ENCODE assay signal across 12 mouse cellular contexts in the genomic region with DNA sequence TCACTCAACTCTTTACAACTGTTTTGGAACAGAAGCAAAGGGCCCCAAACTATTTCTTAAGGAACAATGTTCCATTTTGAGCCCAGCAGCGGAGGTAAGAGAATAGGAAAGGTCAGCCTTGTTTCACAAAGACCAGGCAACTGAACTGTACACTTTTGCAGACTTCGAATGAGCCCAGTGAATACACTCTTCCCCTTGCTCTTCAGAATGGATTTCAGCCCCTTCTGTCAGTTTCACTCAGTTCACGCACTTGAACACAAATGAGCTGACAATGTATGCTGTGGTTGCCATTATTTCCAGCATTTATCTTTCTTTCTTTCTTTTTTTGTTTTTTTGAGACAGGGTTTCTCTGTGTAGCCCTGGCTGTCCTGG. TPM values are rescaled to one million over a fixed set of nuclear protein-coding genes. Genes with fewer than 3 reads are reported as not detected.
DNase-seq lines count a peak whose midpoint lies in the region; ATAC-seq and TF ChIP-seq lines count a peak whose summit lies in the region.
"Had no signal": no experiment of that assay in that cellular context is flagged by ENCODE, and none has a peak within 500 bp of the region (broad histone marks: within the 10 kb centered on the region; RNA-seq: fewer than 3 reads in every experiment).

No protein-coding gene starts in this region.

- TF ChIP-seq CTCF in forebrain, postnatal 0 days (IDR thresholded peaks at IDR 0.05; ENCODE audit: low read depth) = no peak
- no peak for TF ChIP-seq CTCF in kidney, adult 2 months (conservative IDR thresholded peaks at IDR 0.05; ENCODE audit: insufficient read depth, insufficient read length, low read depth, low read length)

- peaks cover 4% of the 10 kb centered on the region; the same call in 1 of the 2 replicates for H3K4me1 ChIP-seq in forebrain, embryonic 12.5 days
- H3K4me1 ChIP-seq in forebrain, postnatal 0 days (ENCODE audit: insufficient read depth) = no peaks in the 10 kb centered on the region; the same call in 1 of the 2 replicates
- H3K4me1 ChIP-seq in kidney, adult 2 months (ENCODE audit: control insufficient read depth, insufficient read depth, low read length) = peaks cover 39% of the 10 kb centered on the region
- H3K4me1 ChIP-seq in kidney, embryonic 14.5 days (ENCODE audit: control insufficient read depth, insufficient read depth, low read length) = 0 out of 2 replicates have a peak, but pooled peaks cover 2% of the 10 kb centered on the region
- H3K4me1 ChIP-seq in forebrain, embryonic 13.5 days = no peaks in the 10 kb centered on the region
- no peaks in the 10 kb centered on the region for H3K4me1 ChIP-seq in midbrain, embryonic 14.5 days (ENCODE audit: control insufficient read depth, insufficient read depth, low read length)

- no peak overlapping the region for H3K4me2 ChIP-seq in forebrain, embryonic 12.5 days
- no peak overlapping the region for H3K4me2 ChIP-seq in forebrain, postnatal 0 days (ENCODE audit: low read depth)
- no peak overlapping the region for H3K4me2 ChIP-seq in kidney, embryonic 14.5 days (replicated peaks; ENCODE audit: low read depth, low read length)
- H3K4me2 ChIP-seq in forebrain, embryonic 13.5 days = 0 out of 2 replicates have a peak overlapping the region, but pooled peaks have one; percentile 11
- no peak overlapping the region for H3K4me2 ChIP-seq in midbrain, embryonic 14.5 days (ENCODE audit: low read length)
- H3K4me2 ChIP-seq: limb, embryonic 15.5 days had no signal

- 40% methylated on average over 3 of the region's 3 CpGs for WGBS in forebrain, embryonic 12.5 days
- WGBS in forebrain, postnatal 0 days = 28% methylated on average over 3 of the region's 3 CpGs
- WGBS in kidney, adult 2 months = 89% methylated on average over 3 of the region's 3 CpGs
- WGBS in kidney, embryonic 14.5 days = 90% methylated on average over 3 of the region's 3 CpGs
- 35% methylated on average over 3 of the region's 3 CpGs for WGBS in forebrain, embryonic 13.5 days
- WGBS in midbrain, embryonic 14.5 days = 28% methylated on average over 3 of the region's 3 CpGs

- H3K9me3 ChIP-seq in forebrain, embryonic 12.5 days = no peaks in the 10 kb centered on the region
- H3K9me3 ChIP-seq in forebrain, postnatal 0 days (ENCODE audit: low read length) = no peaks in the 10 kb centered on the region
- H3K9me3 ChIP-seq in kidney, embryonic 14.5 days (ENCODE audit: control insufficient read depth, low read length) = no peaks in the 10 kb centered on the region
- no peaks in the 10 kb centered on the region for H3K9me3 ChIP-seq in forebrain, embryonic 13.5 days (replicated peaks)
- no peaks in the 10 kb centered on the region for H3K9me3 ChIP-seq in midbrain, embryonic 14.5 days (ENCODE audit: control insufficient read depth, low read length)
- H3K9me3 ChIP-seq: limb, embryonic 15.5 days had no signal

- H3K4me3 ChIP-seq in forebrain, embryonic 12.5 days (replicated peaks) = no peak overlapping the region
- H3K4me3 ChIP-seq in forebrain, postnatal 0 days (ENCODE audit: low read depth, low read length) = no peak overlapping the region
- H3K4me3 ChIP-seq in kidney, adult 2 months (ENCODE audit: insufficient read depth, low read depth, low read length) = no peak overlapping the region
- H3K4me3 ChIP-seq in kidney, embryonic 14.5 days (ENCODE audit: low read length) = no peak overlapping the region
- H3K4me3 ChIP-seq in forebrain, embryonic 13.5 days = no peak overlapping the region
- no peak overlapping the region for H3K4me3 ChIP-seq in midbrain, embryonic 14.5 days (replicated peaks; ENCODE audit: low read depth, low read length)
- H3K4me3 ChIP-seq: erythroblast, embryonic 14.5 days; limb, embryonic 15.5 days had no signal

- no peak for TF ChIP-seq POLR2A in kidney, adult 2 months (IDR thresholded peaks at IDR 0.05; ENCODE audit: low read depth, low read length)

- ATAC-seq in forebrain, embryonic 12.5 days (ENCODE audit: low FRiP score) = peak; percentile 23; the same call in 1 of the 2 replicates
- no peak for ATAC-seq in forebrain, postnatal 0 days
- no peak for ATAC-seq in kidney, embryonic 14.5 days (ENCODE audit: low FRiP score, low TSS enrichment)
- ATAC-seq in forebrain, embryonic 13.5 days = no peak
- ATAC-seq in midbrain, embryonic 14.5 days (ENCODE audit: low FRiP score, low TSS enrichment) = no peak
- ATAC-seq in megakaryocyte progenitor cell, adult 5-6 weeks (replicated peaks; ENCODE audit: poor library complexity) = no peak

- no peak overlapping the region for H3K9ac ChIP-seq in forebrain, embryonic 12.5 days
- H3K9ac ChIP-seq in forebrain, postnatal 0 days = no peak overlapping the region
- H3K9ac ChIP-seq in kidney, embryonic 14.5 days (ENCODE audit: low read depth, low read length) = no peak overlapping the region
- no peak overlapping the region for H3K9ac ChIP-seq in forebrain, embryonic 13.5 days
- H3K9ac ChIP-seq in midbrain, embryonic 14.5 days (replicated peaks; ENCODE audit: low read length) = no peak overlapping the region
- H3K9ac ChIP-seq: limb, embryonic 15.5 days had no signal

- no peak overlapping the region for H3K27ac ChIP-seq in forebrain, embryonic 12.5 days
- H3K27ac ChIP-seq in forebrain, postnatal 0 days (ENCODE audit: low read depth, low read length) = no peak overlapping the region
- peak overlapping the region; percentile 47 for H3K27ac ChIP-seq in kidney, adult 2 months (ENCODE audit: insufficient read depth, low read depth, low read length)
- no peak overlapping the region for H3K27ac ChIP-seq in kidney, embryonic 14.5 days (ENCODE audit: low read depth, low read length)
- no peak overlapping the region for H3K27ac ChIP-seq in forebrain, embryonic 13.5 days
- H3K27ac ChIP-seq in midbrain, embryonic 14.5 days (replicated peaks; ENCODE audit: low read depth, low read length) = no peak overlapping the region
- H3K27ac ChIP-seq: limb, embryonic 15.5 days; stomach, postnatal 0 days had no signal

- H3K27me3 ChIP-seq in forebrain, embryonic 12.5 days = no peaks in the 10 kb centered on the region
- no peaks in the 10 kb centered on the region for H3K27me3 ChIP-seq in forebrain, postnatal 0 days (ENCODE audit: insufficient read depth, low read length)
- H3K27me3 ChIP-seq in kidney, adult 2 months (replicated peaks; ENCODE audit: control insufficient read depth, insufficient read depth, low read length) = no peaks in the 10 kb centered on the region
- H3K27me3 ChIP-seq in kidney, embryonic 14.5 days (ENCODE audit: control insufficient read depth, insufficient read depth, low read length) = no peaks in the 10 kb centered on the region
- no peaks in the 10 kb centered on the region for H3K27me3 ChIP-seq in forebrain, embryonic 13.5 days
- H3K27me3 ChIP-seq in midbrain, embryonic 14.5 days (ENCODE audit: control insufficient read depth, insufficient read depth, low read length) = no peaks in the 10 kb centered on the region
- H3K27me3 ChIP-seq: limb, embryonic 15.5 days; Patski had no signal

- DNase-seq in forebrain, postnatal 0 days = no peak
- no peak for DNase-seq in kidney, adult 2 months
- DNase-seq in midbrain, embryonic 14.5 days = peak; percentile 3
- DNase-seq in cerebellum, adult 9-10 months = no peak

- no peaks in the 10 kb centered on the region for H3K36me3 ChIP-seq in forebrain, embryonic 12.5 days (replicated peaks)
- no peaks in the 10 kb centered on the region for H3K36me3 ChIP-seq in forebrain, postnatal 0 days (ENCODE audit: insufficient read depth)
- no peaks in the 10 kb centered on the region for H3K36me3 ChIP-seq in kidney, adult 2 months (ENCODE audit: control insufficient read depth, insufficient read depth, low read length)
- no peaks in the 10 kb centered on the region for H3K36me3 ChIP-seq in kidney, embryonic 14.5 days (ENCODE audit: control insufficient read depth, insufficient read depth, low read length)
- H3K36me3 ChIP-seq in forebrain, embryonic 13.5 days (ENCODE audit: poor library complexity, severe bottlenecking) = no peaks in the 10 kb centered on the region
- H3K36me3 ChIP-seq in midbrain, embryonic 14.5 days (ENCODE audit: control insufficient read depth, insufficient read depth, low read length) = no peaks in the 10 kb centered on the region
- H3K36me3 ChIP-seq: limb, embryonic 15.5 days had no signal

RNA-seq across cellular contexts. Expression of gene Setmar, which starts 34.0 kb away (rescaled TPM):
- polyA plus RNA-seq in forebrain, embryonic 12.5 days (2016; fragmentation: Nextera tagmentation; extraction: Ambion mirVana) = 7.3 and 8.3 TPM in 2 replicates
- total RNA-seq in forebrain, postnatal 0 days (2014; rRNA removed) = 3.8 and 6.9 TPM in 2 replicates
- 2.4 and 3.3 TPM in 2 replicates for polyA plus RNA-seq in forebrain, postnatal 0 days (2015; fragmentation: Nextera tagmentation; extraction: Ambion mirVana)
- 3.6 and 3.7 TPM in 2 replicates for polyA plus RNA-seq in kidney, adult 2 months (2012; rRNA removed)
- polyA plus RNA-seq in kidney, embryonic 14.5 days (2014; fragmentation: Nextera tagmentation; extraction: Ambion mirVana) = 10.1 and 10.7 TPM in 2 replicates
- 6.4 and 8.0 TPM in 2 replicates for polyA plus RNA-seq in forebrain, embryonic 13.5 days (2015; fragmentation: Nextera tagmentation; extraction: Ambion mirVana)
- polyA plus RNA-seq in midbrain, embryonic 14.5 days (2014; fragmentation: Nextera tagmentation; extraction: Ambion mirVana) = 5.5 and 8.5 TPM in 2 replicates
- total RNA-seq in megakaryocyte progenitor cell, adult 5-6 weeks (2015) = 7.2 and 8.7 TPM in 2 replicates
- total RNA-seq in megakaryocyte progenitor cell, adult 5-6 weeks (2017) = 2.5 and 2.6 TPM in 2 replicates
